Mouse (Mus musculus) layer of hippocampus, postnatal 36 days (tissue): ENCODE data around the gene Crlf1. TPM values are rescaled to one million over a fixed set of nuclear protein-coding genes. Genes with fewer than 3 reads are reported as not detected.
"Not testable (repeated sequence)": the region's sequence is repeated elsewhere in the genome, so short reads cannot be mapped to it uniquely, and the experiment has no call there.

Experiments
- DNase-seq, 2 experiments: peaks; one replicate each; pipeline ENCODE4 v3.0.0; 2022
- total RNA-seq, 2 experiments: library from RNA; stranded (reverse); gene quantifications; 2 replicates each; pipeline ENCODE4 v1.2.3; 2021

The Crlf1 gene
- total RNA-seq, 2 experiments from 2014 or later, result 42.9 to 45.2 TPM

GRCm38 (mm10) chr8:70500386-70501301 is 7.7 kb downstream of the Crlf1 start:
- DNase-seq, result no peak

GRCm38 (mm10) chr8:70501820-70502529 is 9.0 kb downstream of the Crlf1 start:
- no peak for DNase-seq

GRCm38 (mm10) chr8:70502540-70502939 is 9.6 kb downstream of the Crlf1 start:
- no peak for DNase-seq

GRCm38 (mm10) chr8:70503062-70503750 is 10.2 kb downstream of the Crlf1 start:
- DNase-seq, result peak; percentile 53 to 60

- peak; percentile 54 to 70 for DNase-seq
Observed at GRCm38 (mm10) chr8:70504291-70504716, 11.3 kb downstream of the Crlf1 start.

GRCm38 (mm10) chr8:70504851-70505250 is 11.9 kb downstream of the Crlf1 start:
- peak; percentile 68 to 78 for DNase-seq

GRCm38 (mm10) chr8:70505698-70506327 is 12.9 kb downstream of the Crlf1 start:
- no peak for DNase-seq

GRCm38 (mm10) chr8:70506328-70507026 is 13.5 kb downstream of the Crlf1 start, which contains the start of gene Rex1bd:
Gene Rex1bd, minus strand, starts transcription at chr8:70506752.
- peak; percentile 91 for DNase-seq

GRCm38 (mm10) chr8:70507027-70507393 is 14.1 kb downstream of the Crlf1 start:
- no peak for DNase-seq

- no peak for DNase-seq
Observed at GRCm38 (mm10) chr8:70509281-70509952, 16.5 kb downstream of the Crlf1 start.

GRCm38 (mm10) chr8:70510228-70510915 is 17.4 kb downstream of the Crlf1 start, which contains the start of gene Uba52:
Gene Uba52, minus strand, starts transcription at chr8:70510801.
- DNase-seq, result peak; percentile 98

- not testable (repeated sequence) for DNase-seq
Observed at GRCm38 (mm10) chr8:70511174-70511573, 18.2 kb downstream of the Crlf1 start.

GRCm38 (mm10) chr8:70511770-70512169 is 18.8 kb downstream of the Crlf1 start:
- DNase-seq, result no peak

- DNase-seq, result no peak
Observed at GRCm38 (mm10) chr8:70512253-70512903, 19.4 kb downstream of the Crlf1 start.

- DNase-seq, result no peak
Observed at GRCm38 (mm10) chr8:70513441-70513840, 20.5 kb downstream of the Crlf1 start.

GRCm38 (mm10) chr8:70517940-70518643 is 25.1 kb downstream of the Crlf1 start:
- DNase-seq, result no peak

- no peak for DNase-seq
Observed at GRCm38 (mm10) chr8:70519043-70519442, 26.1 kb downstream of the Crlf1 start.

GRCm38 (mm10) chr8:70519606-70520005 is 26.6 kb downstream of the Crlf1 start:
- no peak for DNase-seq
